Mouse (Mus musculus) cerebellum, adult 2 months (tissue): ENCODE data around the gene Aoc2. TPM values are rescaled to one million over a fixed set of nuclear protein-coding genes. Genes with fewer than 3 reads are reported as not detected.

Experiments
- DNase-seq, 2 experiments: peaks; one replicate each; pipeline ENCODE4 v3.0.0; 2021
- H3K27ac ChIP-seq: fragments of 200-500 bp; 2 replicates; pipeline ENCODE4 v1.5.1; 2012; ENCODE audit warnings: low read length, control low read depth, inconsistent platforms; ENCODE audit not compliant: insufficient read depth
- H3K27me3 ChIP-seq: fragments of 200-500 bp; 2 replicates; pipeline ENCODE4 v1.6.1; 2012; ENCODE audit warnings: inconsistent platforms, mild to moderate bottlenecking, low read length, moderate library complexity; ENCODE audit not compliant: control insufficient read depth, insufficient read depth
- H3K4me1 ChIP-seq: fragments of 200-500 bp; 2 replicates; pipeline ENCODE4 v1.6.1; 2011; ENCODE audit warnings: low read length; ENCODE audit not compliant: control insufficient read depth, insufficient read depth
- H3K4me3 ChIP-seq: fragments of 200-500 bp; replicated peaks from 2 replicates; pipeline ENCODE3; 2011; ENCODE audit warnings: mild to moderate bottlenecking, low read depth, low read length, control low read depth; ENCODE audit not compliant: insufficient read depth
- CTCF ChIP-seq: fragments of 200-500 bp; IDR thresholded peaks from 2 replicates; pipeline ENCODE4 v1.5.1; 2011; ENCODE audit warnings: low read depth, mild to moderate bottlenecking, control low read depth, low read length, moderate library complexity, borderline replicate concordance; ENCODE audit not compliant: insufficient read depth
- POLR2A ChIP-seq: fragments of 200-500 bp; IDR thresholded peaks from 2 replicates; pipeline ENCODE4 v1.6.1; 2011; ENCODE audit warnings: low read length, control low read depth, borderline replicate concordance; ENCODE audit not compliant: insufficient read depth
- WGBS: fragments of 180-500 bp; shearing (Covaris S2); methylation state at CpG from one replicate; pipeline ENCODE4 v1.1.7; 2018; 5-methylcytosine and 5-hydroxymethylcytosine counted together
- polyA plus RNA-seq: library from polyadenylated mRNA; depleted of rRNA; stranded (reverse); fragments of >200 nt; gene quantifications from 2 replicates; pipeline ENCODE4 v1.2.3, GENCODE M21; 2012

The Aoc2 gene
- polyA plus RNA-seq, 1 experiment: 2.9 TPM

DNA sequence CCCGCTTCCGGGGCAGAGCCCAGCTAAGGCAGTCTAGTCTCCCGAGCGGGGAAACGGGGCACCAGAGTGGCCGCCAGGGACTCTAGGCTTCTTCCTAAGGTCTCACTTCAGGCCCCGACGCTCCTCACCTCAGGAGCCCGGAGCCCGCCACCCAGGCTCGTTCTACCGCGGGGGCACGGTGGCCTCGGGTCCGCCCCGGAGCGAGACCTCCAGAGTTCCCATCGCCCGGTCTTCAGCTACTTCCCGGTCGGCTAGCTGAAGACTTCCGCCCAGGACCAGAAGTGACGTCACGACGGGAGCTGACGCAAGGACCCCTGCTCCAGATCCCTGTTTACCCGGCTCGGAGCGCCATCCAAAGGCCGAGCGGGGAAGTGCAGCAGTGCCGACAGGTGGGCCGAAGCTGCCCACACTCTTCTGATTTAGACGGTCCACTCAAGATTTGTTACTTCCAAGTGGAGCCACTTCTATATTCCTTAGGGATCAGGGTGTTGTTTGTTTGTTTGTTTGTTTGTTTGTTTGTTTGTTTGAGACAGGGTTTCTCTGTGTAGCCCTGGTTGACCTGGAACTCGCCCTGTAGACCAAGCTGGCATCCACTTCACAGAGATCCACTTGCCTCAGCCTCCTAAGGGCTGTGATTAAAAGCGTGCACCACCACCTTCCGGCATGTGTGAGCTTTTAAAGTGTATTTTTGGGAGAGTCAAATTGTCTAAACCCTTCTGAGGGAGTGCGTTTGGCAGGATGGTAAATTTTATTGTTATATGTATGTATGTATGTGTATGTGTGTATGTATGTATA lies 22.7 kb upstream of the Aoc2 start, which contains the start of gene Becn1:
Gene Becn1 (minus strand): TSS at position 283 of the 795 bp plus-strand sequence.
- WGBS: 6% methylated on average over 39 of the region's 39 CpGs
- peak within 1 kb of the TSS; percentile 71 for H3K4me3 ChIP-seq
- H3K27ac ChIP-seq: 0 out of 2 replicates have a peak within 1 kb of the TSS, but pooled peaks have one; percentile 24
- peak; percentile 94 to 97 for DNase-seq
- peak; percentile 90 for TF ChIP-seq CTCF
- peak; percentile 63; the same call in 1 of the 2 replicates for TF ChIP-seq POLR2A
- H3K27me3 ChIP-seq: no peaks in the 10 kb centered on the region
- H3K4me1 ChIP-seq: peaks cover 6% of the 10 kb centered on the region

DNA sequence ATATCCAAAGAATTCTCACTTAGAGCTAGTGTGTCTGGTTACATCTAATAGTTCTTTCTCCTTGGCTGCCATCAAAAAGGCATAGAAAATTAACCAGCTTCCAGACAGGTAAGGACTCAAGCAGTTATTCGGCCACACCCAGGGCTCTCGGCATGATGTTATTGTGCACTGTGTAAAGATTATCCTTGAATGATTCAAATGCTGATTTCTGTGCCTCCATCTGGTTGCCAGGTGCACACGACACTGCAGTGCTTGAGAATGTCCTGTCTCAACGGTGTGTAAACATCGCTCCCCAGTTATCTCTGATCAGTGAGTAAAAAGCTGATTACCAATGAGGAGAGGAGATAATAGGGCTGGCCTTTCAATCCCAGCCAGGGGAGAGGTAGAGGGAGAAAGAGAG lies 17.1 kb upstream of the Aoc2 start:
- Histone ChIP-seq H3K27me3 (no peaks in the 10 kb centered on the region), H3K4me3 (no peak overlapping the region), H3K4me1 (no peaks in the 10 kb centered on the region), H3K27ac (no peak overlapping the region)
- 39% methylated on average over 5 of the region's 5 CpGs for WGBS
- no peak for DNase-seq
- TF ChIP-seq CTCF (no peak), POLR2A (no peak)

DNA sequence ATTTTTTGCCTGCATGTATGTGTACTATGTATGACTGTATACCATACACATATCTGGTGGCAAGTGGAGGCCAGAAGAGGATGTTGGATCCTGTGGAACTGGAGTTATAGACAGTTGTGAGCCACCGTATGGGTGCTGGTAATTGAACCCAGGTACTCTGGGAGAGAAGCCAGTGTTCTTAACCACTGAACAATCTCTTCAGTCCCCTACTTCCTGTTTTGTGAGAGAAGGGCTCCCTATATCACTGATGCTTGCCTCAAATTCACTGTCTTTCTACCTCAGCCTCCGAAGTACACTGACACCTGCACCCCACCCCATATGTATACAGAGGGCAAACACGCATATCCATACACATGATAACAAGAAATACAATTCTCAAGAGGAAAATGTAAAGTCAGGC lies 13.8 kb upstream of the Aoc2 start:
- no peak for DNase-seq
- Histone ChIP-seq H3K27me3 (no peaks in the 10 kb centered on the region), H3K27ac (no peak overlapping the region), H3K4me1 (no peaks in the 10 kb centered on the region), H3K4me3 (no peak overlapping the region)
- TF ChIP-seq POLR2A (no peak), CTCF (no peak)
- 88% methylated on average over 3 of the region's 3 CpGs for WGBS

DNA sequence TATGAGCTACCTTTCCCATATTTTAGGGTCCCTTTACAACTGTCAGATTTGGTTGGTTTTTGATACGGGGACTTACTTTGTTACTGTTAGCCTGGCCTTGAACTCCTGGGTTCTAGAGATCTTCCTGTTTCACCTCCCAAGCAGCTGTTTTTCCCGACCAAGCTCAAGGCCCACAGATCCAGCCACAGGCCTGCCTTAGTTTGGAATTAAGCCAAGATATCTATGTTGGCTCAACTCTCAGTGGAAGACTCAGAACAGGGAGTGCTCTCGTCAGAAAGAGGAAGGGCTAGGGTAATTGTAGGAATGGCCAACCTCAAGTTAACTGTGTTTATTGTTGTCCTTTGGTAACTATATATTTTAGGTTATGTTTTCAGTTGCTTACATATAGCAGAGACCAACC lies 12.7 kb upstream of the Aoc2 start:
- DNase-seq: no peak
- Histone ChIP-seq H3K27ac (no peak overlapping the region), H3K27me3 (no peaks in the 10 kb centered on the region), H3K4me3 (no peak overlapping the region), H3K4me1 (no peaks in the 10 kb centered on the region)
- WGBS: 33% methylated on average over 3 of the region's 3 CpGs
- TF ChIP-seq CTCF (no peak), POLR2A (no peak)

DNA sequence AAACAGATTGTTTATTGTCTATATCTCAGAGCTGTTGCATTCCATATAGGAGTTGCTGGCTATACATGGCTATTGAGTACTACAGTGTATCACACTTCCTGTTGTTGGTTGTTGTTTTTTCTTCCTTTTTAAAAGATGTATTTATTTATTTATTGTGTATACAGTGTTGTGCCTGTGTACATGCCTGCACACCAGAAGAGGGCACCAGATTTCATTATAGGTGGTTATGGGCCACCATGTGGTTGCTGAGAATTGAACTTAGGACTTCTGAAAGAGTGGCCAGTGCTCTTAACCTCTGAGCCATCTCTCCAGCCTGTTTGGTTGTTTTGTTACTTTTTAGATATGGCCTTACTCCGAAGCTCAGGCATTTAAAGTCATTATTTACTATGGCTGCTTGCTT lies 10.3 kb upstream of the Aoc2 start:
- DNase-seq: no peak
- TF ChIP-seq POLR2A: no peak
- no peak overlapping the region for H3K27ac ChIP-seq
- no peaks in the 10 kb centered on the region for H3K4me1 ChIP-seq
- no peak overlapping the region for H3K4me3 ChIP-seq
- 94% methylated on average over 1 of the region's 1 CpGs for WGBS
- H3K27me3 ChIP-seq: no peaks in the 10 kb centered on the region

DNA sequence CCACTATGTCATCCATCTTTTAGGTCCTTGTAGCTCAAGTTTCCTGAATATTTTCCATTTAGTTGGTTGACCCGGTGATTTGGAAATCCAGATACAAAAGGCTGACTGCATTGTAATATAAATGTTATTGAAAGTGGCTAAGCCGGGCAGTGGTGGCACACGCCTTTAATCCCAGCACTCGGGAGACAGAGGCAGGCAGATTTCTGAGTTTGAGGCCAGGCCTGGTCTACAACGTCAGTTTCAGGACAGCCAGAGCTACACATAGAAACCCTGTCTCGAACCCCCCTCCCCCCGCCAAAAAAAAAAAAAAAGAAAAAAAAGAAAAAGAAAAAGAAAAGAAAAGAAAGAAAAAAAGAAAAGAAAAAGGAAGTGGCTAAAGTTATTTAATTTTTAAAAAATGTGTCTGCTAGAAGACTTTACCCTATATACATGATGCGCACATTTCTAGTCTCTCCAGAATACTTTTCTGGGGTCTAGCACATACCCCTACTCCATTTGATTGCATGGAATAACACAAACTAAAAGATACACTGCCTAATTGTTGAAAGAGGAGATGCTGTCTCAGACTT lies 9.7 kb upstream of the Aoc2 start:
- TF ChIP-seq POLR2A (no peak), CTCF (no peak)
- Histone ChIP-seq H3K4me1 (no peaks in the 10 kb centered on the region), H3K27me3 (no peaks in the 10 kb centered on the region), H3K4me3 (peak overlapping the region; percentile 91), H3K27ac (peak overlapping the region; percentile 35; the same call in 1 of the 2 replicates)
- DNase-seq: no peak
- WGBS: 77% methylated on average over 8 of the region's 8 CpGs

DNA sequence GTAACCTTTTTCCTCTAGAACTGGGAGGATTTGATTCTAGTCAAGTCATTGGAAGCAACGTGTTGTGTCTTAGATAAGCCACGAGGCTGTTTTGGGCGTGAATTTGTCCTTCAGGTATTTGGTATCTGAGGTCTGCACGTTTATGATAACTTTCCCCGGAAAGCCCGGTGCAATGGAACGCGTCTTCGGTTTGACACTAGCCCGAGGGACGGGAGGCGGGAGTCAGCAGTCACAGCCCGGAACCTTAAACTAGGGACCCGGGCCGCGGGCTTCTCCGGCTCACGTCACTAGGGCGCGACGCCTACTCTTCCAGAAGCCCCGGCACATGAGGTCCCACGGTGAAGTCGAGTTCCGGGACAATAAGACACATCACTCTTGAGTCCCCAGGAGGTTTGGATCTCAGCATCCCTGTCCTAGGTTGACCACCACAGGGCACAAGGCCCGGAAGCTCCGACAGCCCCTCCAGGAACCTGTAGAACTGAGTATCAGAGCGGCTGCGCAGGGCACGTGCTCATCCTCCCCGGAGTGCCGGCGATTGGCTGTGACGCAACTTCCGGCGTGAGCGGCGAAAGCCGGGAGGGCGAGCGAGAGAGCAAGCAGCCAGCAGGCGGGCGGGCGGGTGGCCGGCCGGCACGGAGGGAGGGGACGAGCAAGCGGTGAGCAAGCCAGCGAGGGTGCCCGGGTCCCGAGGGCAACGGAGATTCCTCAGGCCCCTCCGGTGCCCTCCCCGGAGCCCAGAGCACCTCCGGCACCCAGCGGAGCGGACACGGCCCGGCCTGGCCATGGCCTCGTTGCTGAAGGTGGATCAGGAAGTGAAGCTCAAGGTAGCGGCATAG lies 9.0 kb upstream of the Aoc2 start, which contains the start of gene Psme3:
Gene Psme3 (plus strand): TSS at position 549 of the 836 bp plus-strand sequence.
- peak; percentile 94 to 96 for DNase-seq
- Histone ChIP-seq H3K4me1 (no peaks in the 10 kb centered on the region), H3K27me3 (no peaks in the 10 kb centered on the region), H3K27ac (peak within 1 kb of the TSS; percentile 61; the same call in 1 of the 2 replicates), H3K4me3 (peak within 1 kb of the TSS; percentile 91)
- under 1% methylated on average over 62 of the region's 62 CpGs for WGBS
- TF ChIP-seq CTCF (no peak), POLR2A (peak; percentile 74)

DNA sequence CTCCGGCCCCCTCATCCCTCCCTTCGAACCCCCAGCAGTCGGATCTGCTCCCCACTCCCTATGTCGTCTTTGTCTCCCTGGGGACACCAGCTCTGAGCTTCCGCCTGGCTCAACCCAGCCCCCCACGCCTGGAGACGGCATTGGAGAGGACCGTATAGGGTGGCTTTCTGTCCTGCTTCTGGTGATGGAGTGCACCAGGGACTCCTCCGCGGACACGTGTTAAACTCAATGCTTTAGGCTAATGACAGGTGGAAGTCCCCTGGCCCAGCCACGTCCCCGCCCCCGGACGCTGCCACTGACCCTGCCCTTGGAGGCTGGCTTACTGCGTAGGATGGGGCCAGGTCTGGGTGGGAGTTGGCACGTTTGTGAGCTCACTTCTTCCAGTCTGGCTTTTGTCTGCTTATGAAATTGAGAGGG lies 8.4 kb upstream of the Aoc2 start:
- WGBS: 1% methylated on average over 17 of the region's 17 CpGs
- Histone ChIP-seq H3K27me3 (no peaks in the 10 kb centered on the region), H3K4me1 (no peaks in the 10 kb centered on the region), H3K4me3 (peak overlapping the region; percentile 91), H3K27ac (0 out of 2 replicates have a peak overlapping the region, but pooled peaks have one; percentile 15)
- no peak for DNase-seq
- TF ChIP-seq CTCF (no peak), POLR2A (no peak)
